Comparison of ENCODE assay signal across 13 mouse cellular contexts in the genomic region with DNA sequence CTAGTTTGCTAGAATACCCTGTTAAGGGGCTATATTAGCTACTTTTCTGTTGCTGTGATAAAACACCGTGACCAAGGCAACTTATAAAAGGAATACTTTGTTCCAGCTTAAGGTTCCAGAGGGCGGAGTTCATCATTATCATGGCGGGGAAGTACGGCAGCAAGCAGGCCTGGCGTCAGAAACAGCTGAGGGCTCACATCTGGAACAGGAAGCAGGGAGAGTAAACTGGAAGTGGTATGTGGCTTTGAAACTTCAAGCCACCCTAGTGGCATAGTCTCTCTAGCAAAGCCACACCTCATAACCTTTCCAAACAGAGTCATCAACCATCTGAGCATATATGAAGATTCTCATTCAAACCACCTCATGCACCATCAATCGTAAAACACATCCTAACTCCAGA. TPM values are rescaled to one million over a fixed set of nuclear protein-coding genes. Genes with fewer than 3 reads are reported as not detected.
"Had no signal": no experiment of that assay in that cellular context is flagged by ENCODE, and none has a peak within 500 bp of the region (broad histone marks: within the 10 kb centered on the region; RNA-seq: fewer than 3 reads in every experiment).

No protein-coding gene starts in this region.

- DNase-seq: retina, postnatal 1 day; right cerebral cortex, adult 18-20 months; right cerebral cortex, postnatal 14 days; right cerebral cortex, postnatal 25 days; right cerebral cortex, postnatal 4 days; spleen, adult 18-20 months; thymus, adult 18-20 months; thymus, adult 2 months; thymus, postnatal 14 days; thymus, postnatal 25 days; thymus, postnatal 36 days; thymus, postnatal 4 days had no signal

RNA-seq across cellular contexts. Expression of a gene that starts 31.5 kb away (rescaled TPM):
- total RNA-seq: neutrophil, adult 5-6 weeks had no signal

RNA-seq across cellular contexts. Expression of a gene that starts 55.1 kb away (rescaled TPM):
- total RNA-seq: neutrophil, adult 5-6 weeks had no signal

RNA-seq across cellular contexts. Expression of a gene that starts 58.6 kb away (rescaled TPM):
- total RNA-seq: neutrophil, adult 5-6 weeks had no signal
